Mouse (Mus musculus) lung, postnatal 4 days (tissue): ENCODE data around the gene Hnrnpab.

Experiments used
- DNase-seq, 2 experiments: peaks; one replicate each; pipeline ENCODE4 v3.0.0; 2021

Hnrnpab gene

GRCm38 (mm10) chr11:51602253-51602652 is 4.4 kb downstream of the Hnrnpab start:
- DNase-seq: no peak

GRCm38 (mm10) chr11:51597553-51597952 is 9.1 kb downstream of the Hnrnpab start:
- no peak for DNase-seq

- no peak for DNase-seq
Measured at GRCm38 (mm10) chr11:51595459-51596083, 11.1 kb downstream of the Hnrnpab start.

GRCm38 (mm10) chr11:51594715-51595350 is 11.8 kb downstream of the Hnrnpab start:
- no peak for DNase-seq

- no peak for DNase-seq
Measured at GRCm38 (mm10) chr11:51593849-51594248, 12.8 kb downstream of the Hnrnpab start.

- no peak for DNase-seq
Measured at GRCm38 (mm10) chr11:51593368-51593767, 13.3 kb downstream of the Hnrnpab start.

- DNase-seq: no peak
Measured at GRCm38 (mm10) chr11:51591915-51592314, 14.7 kb downstream of the Hnrnpab start.

GRCm38 (mm10) chr11:51591168-51591567 is 15.5 kb downstream of the Hnrnpab start:
- peak in 1 of 2 experiments; percentile 27 for DNase-seq

- DNase-seq: no peak
Measured at GRCm38 (mm10) chr11:51590002-51590401, 16.6 kb downstream of the Hnrnpab start.

- DNase-seq: no peak
Measured at GRCm38 (mm10) chr11:51588833-51589232, 17.8 kb downstream of the Hnrnpab start.

- no peak for DNase-seq
Measured at GRCm38 (mm10) chr11:51587059-51587458, 19.6 kb downstream of the Hnrnpab start.

GRCm38 (mm10) chr11:51586411-51586810 is 20.2 kb downstream of the Hnrnpab start:
- DNase-seq: no peak

GRCm38 (mm10) chr11:51585608-51586252 is 20.9 kb downstream of the Hnrnpab start:
- no peak for DNase-seq

GRCm38 (mm10) chr11:51584431-51585248 is 22.0 kb downstream of the Hnrnpab start, which contains the start of gene Phykpl:
TSS of gene Phykpl (plus strand) at chr11:51584757.
- DNase-seq: peak; percentile 98 to 99

- DNase-seq: no peak
Measured at GRCm38 (mm10) chr11:51584057-51584430, 22.6 kb downstream of the Hnrnpab start.

GRCm38 (mm10) chr11:51582713-51583112 is 23.9 kb downstream of the Hnrnpab start:
- peak; percentile 67 to 81 for DNase-seq

GRCm38 (mm10) chr11:51579024-51579423 is 27.6 kb downstream of the Hnrnpab start:
- no peak for DNase-seq

GRCm38 (mm10) chr11:51577587-51577986 is 29.1 kb downstream of the Hnrnpab start:
- no peak for DNase-seq

- DNase-seq: no peak
Measured at GRCm38 (mm10) chr11:51576454-51576853, 30.2 kb downstream of the Hnrnpab start.

GRCm38 (mm10) chr11:51568801-51569200 is 37.8 kb downstream of the Hnrnpab start:
- DNase-seq: no peak

- DNase-seq: no peak
Measured at GRCm38 (mm10) chr11:51565951-51566350, 40.7 kb downstream of the Hnrnpab start.

GRCm38 (mm10) chr11:51565062-51565461 is 41.6 kb downstream of the Hnrnpab start:
- no peak for DNase-seq

GRCm38 (mm10) chr11:51563276-51563675 is 43.4 kb downstream of the Hnrnpab start:
- DNase-seq: no peak
